Mouse (Mus musculus) embryonic facial prominence, embryonic 10.5 days (tissue): ENCODE results near the gene Nsa2. TPM values are rescaled to one million over a fixed set of nuclear protein-coding genes. Genes with fewer than 3 reads are reported as not detected.

Experiments
- DNase-seq: peaks from one replicate; pipeline ENCODE4 v3.0.0-alpha.2; 2017; ENCODE audit warnings: low spot score
- H3K27ac ChIP-seq: fragments of 300-500 bp; sonication (generic); replicated peaks from 2 replicates; pipeline ENCODE4 v1.5.1; 2016; ENCODE audit warnings: mild to moderate bottlenecking
- H3K27me3 ChIP-seq: fragments of 300-500 bp; sonication (generic); replicated peaks from 2 replicates; pipeline ENCODE4 v1.6.1; 2016; ENCODE audit warnings: low read depth, mild to moderate bottlenecking; ENCODE audit not compliant: poor library complexity, severe bottlenecking
- H3K36me3 ChIP-seq: fragments of 300-500 bp; sonication (generic); replicated peaks from 2 replicates; pipeline ENCODE4 v1.6.1; 2016; ENCODE audit warnings: mild to moderate bottlenecking, moderate library complexity
- H3K4me1 ChIP-seq: fragments of 300-500 bp; sonication (generic); 2 replicates; pipeline ENCODE4 v1.6.1; 2016
- H3K4me3 ChIP-seq: fragments of 300-500 bp; sonication (generic); 2 replicates; pipeline ENCODE4 v1.5.1; 2016; ENCODE audit warnings: mild to moderate bottlenecking, moderate library complexity
- H3K9me3 ChIP-seq: fragments of 300-500 bp; sonication (generic); 2 replicates; pipeline ENCODE4 v1.6.1; 2016; ENCODE audit warnings: mild to moderate bottlenecking
- WGBS: fragments of 180-500 bp; shearing (Covaris S2); methylation state at CpG from one replicate; pipeline ENCODE4 v1.1.7; 2016; 5-methylcytosine and 5-hydroxymethylcytosine counted together
- polyA plus RNA-seq: library from polyadenylated mRNA; unstranded; fragments of >200 nt; fragmentation: Nextera tagmentation; extraction: Ambion mirVana; gene quantifications from 2 replicates; pipeline ENCODE4 v1.2.1, GENCODE M21; 2016

Gene Nsa2
- polyA plus RNA-seq, 1 experiment from 2014 or later: 66.6 TPM

GRCm38 (mm10) chr13:97080201-97080600, 57.5 kb downstream of the Nsa2 start:
- H3K27ac ChIP-seq: no peak overlapping the region
- no peaks in the 10 kb centered on the region for H3K36me3 ChIP-seq
- no peak for DNase-seq
- WGBS: 85% methylated on average over 2 of the region's 2 CpGs
- no peaks in the 10 kb centered on the region for H3K27me3 ChIP-seq
- H3K4me3 ChIP-seq: no peak overlapping the region
- no peaks in the 10 kb centered on the region for H3K9me3 ChIP-seq
- H3K4me1 ChIP-seq: no peaks in the 10 kb centered on the region

Other genes with a start within 250 kb of the Nsa2 start
- gene Gcnt4, start 213.2 kb downstream of the Nsa2 start, polyA plus RNA-seq: 0.20 and 0.28 TPM in 2 replicates
- not detected in 2 replicates for gene 1700029F12Rik, start 103.6 kb downstream of the Nsa2 start, polyA plus RNA-seq
- gene Fam169a, start 70.7 kb downstream of the Nsa2 start, polyA plus RNA-seq: 8.5 and 9.6 TPM in 2 replicates
- 0.66 and 2.0 TPM in 2 replicates for gene Gm6169, start 38.7 kb downstream of the Nsa2 start, polyA plus RNA-seq
- gene Gfm2, start within 50 bp of the Nsa2 start, polyA plus RNA-seq: 40.9 and 43.5 TPM in 2 replicates
- 14.1 and 18.4 TPM in 2 replicates for gene Hexb, start 60.4 kb upstream of the Nsa2 start, polyA plus RNA-seq
- gene Enc1, start 103.2 kb upstream of the Nsa2 start, polyA plus RNA-seq: 5.6 and 6.8 TPM in 2 replicates